Mouse (Mus musculus) testis, adult 2 months (tissue): ENCODE measurements around the gene Men1.

Source experiments
- CTCF ChIP-seq: fragments of 200-500 bp; IDR thresholded peaks from 2 replicates; pipeline ENCODE4 v1.5.1; 2012; ENCODE audit warnings: low read depth, mild to moderate bottlenecking, inconsistent platforms, low read length, moderate library complexity; ENCODE audit not compliant: control insufficient read depth, insufficient read depth, insufficient replicate concordance
- POLR2A ChIP-seq: fragments of 200-500 bp; IDR thresholded peaks from 2 replicates; pipeline ENCODE4 v1.6.1; 2012; ENCODE audit warnings: low read depth, mild to moderate bottlenecking, inconsistent platforms, low read length, moderate library complexity; ENCODE audit not compliant: control insufficient read depth

DNA sequence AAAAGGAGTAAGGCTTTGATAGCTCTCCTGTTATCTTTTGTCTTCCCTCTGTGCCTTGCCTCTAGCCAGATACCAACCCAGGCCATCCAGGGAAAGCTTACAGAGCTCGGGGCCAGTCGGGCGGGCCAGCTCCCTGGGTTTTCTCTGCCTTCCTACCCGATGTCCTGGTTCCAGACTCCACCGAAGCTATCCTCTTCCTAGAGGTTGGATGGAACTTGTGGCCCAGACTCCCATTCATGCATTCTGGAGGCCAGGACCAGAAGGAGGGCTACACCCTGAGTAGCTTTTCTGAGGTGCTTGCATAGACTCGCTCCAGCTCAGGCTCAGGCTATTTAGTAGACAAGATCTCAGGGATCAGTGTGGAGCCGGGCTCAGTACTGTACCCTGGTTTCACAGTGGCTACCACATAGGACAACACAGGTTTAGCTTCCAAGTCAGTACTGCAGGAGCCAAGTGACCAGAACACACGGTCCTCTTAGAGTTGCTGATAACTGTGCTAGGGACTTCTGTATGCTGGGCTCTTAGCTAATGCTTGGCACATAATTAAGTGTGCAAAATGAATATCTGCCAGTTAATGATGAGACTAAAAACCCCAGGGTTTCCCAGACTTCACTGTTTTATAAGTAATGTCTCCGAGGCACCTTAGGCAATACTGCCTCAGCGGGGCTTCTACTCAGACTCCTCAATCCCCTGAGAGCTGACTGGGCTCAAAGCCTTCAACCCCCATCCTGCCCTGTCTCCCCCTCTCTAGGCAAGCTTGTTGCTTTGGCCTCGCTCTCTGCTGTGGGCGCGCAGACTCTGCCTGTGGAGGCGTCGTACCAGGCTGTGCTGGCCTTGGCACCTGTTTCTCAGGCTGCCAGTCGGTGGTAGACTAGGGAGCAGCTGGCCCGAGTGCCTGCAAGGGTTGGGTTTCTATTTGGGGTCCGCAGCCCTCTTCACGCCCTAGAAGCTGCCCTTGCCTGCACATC, 48.1 kb upstream of the Men1 start:
- TF ChIP-seq POLR2A (no peak), CTCF (no peak)
